Mouse (Mus musculus): ENCODE data around the gene Spsb1.

Spsb1 gene

GRCm38 (mm10) chr4:149951201-149951600 lies 3.6 kb downstream of the Spsb1 start:
- DNase-seq (ENCODE audit: low read depth): no peak

GRCm38 (mm10) chr4:149949691-149950090 lies 5.2 kb downstream of the Spsb1 start:
- DNase-seq (ENCODE audit: low read depth): no peak

GRCm38 (mm10) chr4:149948119-149948518 lies 6.7 kb downstream of the Spsb1 start:
- no peak for DNase-seq (ENCODE audit: low read depth)

GRCm38 (mm10) chr4:149947396-149947795 lies 7.4 kb downstream of the Spsb1 start:
- DNase-seq (ENCODE audit: low read depth): no peak

- DNase-seq (ENCODE audit: low read depth): no peak
These were observed 9.6 kb downstream of the Spsb1 start for GRCm38 (mm10) chr4:149945194-149945593.

GRCm38 (mm10) chr4:149944214-149944613 lies 10.6 kb downstream of the Spsb1 start:
- DNase-seq (ENCODE audit: low read depth): no peak

GRCm38 (mm10) chr4:149942831-149943741 lies 11.8 kb downstream of the Spsb1 start:
- no peak for DNase-seq (ENCODE audit: low read depth)

GRCm38 (mm10) chr4:149941067-149941755 lies 13.6 kb downstream of the Spsb1 start:
- no peak for DNase-seq (ENCODE audit: low read depth)

GRCm38 (mm10) chr4:149938701-149939100 lies 16.1 kb downstream of the Spsb1 start:
- no peak for DNase-seq (ENCODE audit: low read depth)

GRCm38 (mm10) chr4:149936921-149937320 lies 17.9 kb downstream of the Spsb1 start:
- DNase-seq (ENCODE audit: low read depth): no peak

- DNase-seq (ENCODE audit: low read depth): no peak
These were observed 19.4 kb downstream of the Spsb1 start for GRCm38 (mm10) chr4:149935470-149935869.

GRCm38 (mm10) chr4:149933519-149934245 lies 21.2 kb downstream of the Spsb1 start:
- no peak for DNase-seq (ENCODE audit: low read depth)

GRCm38 (mm10) chr4:149933025-149933424 lies 21.8 kb downstream of the Spsb1 start:
- no peak for DNase-seq (ENCODE audit: low read depth)

GRCm38 (mm10) chr4:149932108-149932815 lies 22.6 kb downstream of the Spsb1 start:
- no peak for DNase-seq (ENCODE audit: low read depth)

GRCm38 (mm10) chr4:149930755-149931154 lies 24.1 kb downstream of the Spsb1 start:
- DNase-seq (ENCODE audit: low read depth): no peak

- no peak for DNase-seq (ENCODE audit: low read depth)
These were observed 31.8 kb downstream of the Spsb1 start for GRCm38 (mm10) chr4:149923014-149923413.

- no peak for DNase-seq (ENCODE audit: low read depth)
These were observed 32.6 kb downstream of the Spsb1 start for GRCm38 (mm10) chr4:149922121-149922718.

- no peak for DNase-seq (ENCODE audit: low read depth)
These were observed 34.0 kb downstream of the Spsb1 start for GRCm38 (mm10) chr4:149920886-149921285.

- no peak for DNase-seq (ENCODE audit: low read depth)
These were observed 36.3 kb downstream of the Spsb1 start for GRCm38 (mm10) chr4:149918455-149919070.

- no peak for DNase-seq (ENCODE audit: low read depth)
These were observed 38.0 kb downstream of the Spsb1 start for GRCm38 (mm10) chr4:149916831-149917230.
